Mouse (Mus musculus) urinary bladder, postnatal 14 days (tissue): ENCODE measurements around the gene Hdac11.
A peak's percentile ranks its signal among the peaks of the same experiment; 100 is the strongest.

Experiments used
- DNase-seq: peaks from one replicate; pipeline ENCODE4 v3.0.0; 2021; ENCODE audit warnings: low spot score

Hdac11 gene

DNA sequence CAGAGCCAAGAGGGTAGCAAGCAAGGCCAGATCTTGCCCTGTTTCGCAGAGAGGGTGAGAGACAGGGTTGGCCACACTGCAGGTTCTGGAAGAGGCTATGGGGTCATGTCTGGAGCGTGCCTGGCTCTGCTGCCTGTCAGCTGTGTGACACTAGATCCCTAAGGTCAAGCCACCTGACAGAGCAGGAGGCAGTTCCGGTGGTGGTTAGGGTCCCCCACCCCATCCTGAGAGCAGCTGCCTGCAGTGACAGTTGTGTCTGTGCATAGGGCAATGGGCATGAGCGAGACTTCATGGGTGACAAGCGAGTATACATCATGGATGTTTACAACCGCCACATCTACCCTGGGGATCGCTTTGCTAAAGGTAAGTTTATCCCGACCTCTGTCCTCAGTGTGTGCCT, 12.7 kb downstream of the Hdac11 start:
- no peak for DNase-seq

DNA sequence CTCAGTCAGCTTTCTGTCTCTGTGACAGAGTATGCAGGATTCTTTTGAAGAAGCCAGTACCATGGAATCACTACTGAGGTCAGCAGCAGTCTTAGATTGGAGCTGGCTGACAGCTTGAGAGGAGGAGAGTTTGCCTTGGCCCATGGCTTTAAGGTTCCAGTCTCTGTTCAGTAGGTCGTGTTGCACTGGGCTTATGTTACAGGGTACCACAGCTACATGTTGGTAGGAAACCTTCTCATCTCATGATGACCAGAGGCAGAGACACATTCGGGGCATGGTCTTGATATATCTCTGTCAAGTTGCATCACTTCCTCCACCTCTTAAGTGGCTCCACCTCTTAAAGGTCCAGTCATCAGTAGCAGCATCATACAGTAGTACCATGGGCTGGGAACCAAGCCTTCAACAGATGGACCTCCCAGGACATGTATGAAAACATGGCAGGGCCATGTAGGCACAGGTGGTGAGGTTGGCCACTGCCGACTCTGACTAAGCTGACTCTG, 15.0 kb downstream of the Hdac11 start:
- no peak for DNase-seq

DNA sequence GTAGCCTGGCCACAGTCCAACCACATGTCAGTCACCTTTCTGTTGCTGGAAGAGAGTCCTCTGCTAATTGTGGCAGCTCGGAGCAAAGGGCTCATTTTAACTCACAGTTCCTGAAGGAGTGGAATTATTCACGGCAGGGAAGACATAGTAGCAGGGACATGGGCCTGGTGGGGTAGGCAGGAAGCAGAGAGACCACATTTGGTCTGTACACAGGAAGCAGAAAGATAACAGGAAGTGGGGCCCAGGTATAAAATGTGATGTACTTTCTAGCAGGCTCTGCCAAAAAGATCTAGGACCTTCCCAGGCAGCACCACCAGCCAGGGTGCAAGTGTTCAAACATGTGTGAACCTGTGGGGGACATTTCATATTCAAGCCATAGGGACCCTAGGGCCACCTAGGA, 15.9 kb downstream of the Hdac11 start:
- DNase-seq = no peak

DNA sequence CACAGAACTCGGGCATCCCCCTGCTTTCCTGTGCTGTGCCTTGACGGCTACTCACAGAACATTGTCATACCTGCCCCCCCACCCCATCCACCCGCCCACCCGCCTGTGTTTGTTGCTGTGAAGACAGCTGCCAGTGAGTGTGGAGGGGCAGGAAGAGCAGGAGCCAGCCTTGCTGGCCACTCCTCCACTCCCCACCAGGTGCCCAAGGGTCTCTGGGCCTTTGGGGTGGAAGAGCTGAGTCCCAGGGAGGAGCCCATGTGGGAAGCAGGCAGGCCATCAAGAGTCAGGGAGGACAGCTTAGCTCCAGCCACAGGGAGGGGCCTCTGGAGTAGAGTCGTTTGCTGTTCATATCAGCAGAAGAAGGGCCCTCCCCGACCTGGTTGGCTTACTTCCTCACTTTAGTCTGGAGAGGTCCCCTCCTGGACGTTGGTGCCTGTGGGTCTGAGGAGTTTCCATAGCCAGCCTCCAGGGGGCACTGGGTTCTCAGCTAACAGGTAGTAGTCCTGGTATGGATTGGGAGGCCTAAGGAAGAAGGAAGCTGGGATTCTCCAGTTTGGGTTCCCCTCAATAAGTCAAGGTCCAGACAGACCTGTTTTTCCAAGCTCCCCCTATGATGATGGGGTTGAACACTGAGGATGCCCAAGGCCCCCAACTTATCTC, 16.9 kb downstream of the Hdac11 start:
- peak; percentile 62 for DNase-seq

DNA sequence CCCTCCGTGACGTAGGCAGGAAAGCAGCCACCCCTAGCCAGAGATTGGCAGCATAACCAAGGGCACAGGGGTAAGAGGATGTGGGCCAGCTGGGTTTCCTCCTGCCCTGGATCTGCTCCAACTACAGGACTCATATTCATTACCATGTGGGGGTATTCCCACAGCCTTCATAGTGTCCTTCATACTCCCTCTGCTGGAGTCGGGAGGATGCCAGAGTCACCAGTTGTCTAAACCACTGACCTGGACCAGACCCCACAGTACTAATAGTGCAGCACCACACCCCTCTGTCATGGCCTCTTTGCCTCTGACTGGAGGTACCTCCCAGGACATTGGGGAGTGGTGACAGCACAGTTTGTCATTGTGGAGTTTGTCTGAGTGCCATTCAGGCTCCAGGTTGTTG, 17.7 kb downstream of the Hdac11 start:
- DNase-seq = no peak

DNA sequence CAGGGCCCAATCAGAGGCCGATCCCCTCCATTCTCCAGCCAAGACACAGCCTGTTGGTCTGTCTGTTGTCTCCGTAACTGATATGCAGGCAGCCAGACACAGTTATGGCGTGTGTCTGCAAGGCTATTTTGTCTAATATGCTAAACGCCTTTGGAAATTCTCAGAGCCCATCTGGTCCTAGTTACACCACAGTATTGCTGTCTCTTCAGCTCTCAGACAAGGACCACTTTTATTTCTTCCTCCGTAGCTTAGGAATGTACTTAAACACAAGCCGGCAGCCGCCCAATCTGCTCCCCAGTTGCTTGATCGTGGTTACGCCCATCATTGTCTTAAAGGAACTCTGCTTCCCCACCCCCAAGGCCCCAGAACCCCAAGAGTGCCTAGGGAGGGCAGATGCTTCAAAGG, 24.3 kb downstream of the Hdac11 start:
- no peak for DNase-seq

DNA sequence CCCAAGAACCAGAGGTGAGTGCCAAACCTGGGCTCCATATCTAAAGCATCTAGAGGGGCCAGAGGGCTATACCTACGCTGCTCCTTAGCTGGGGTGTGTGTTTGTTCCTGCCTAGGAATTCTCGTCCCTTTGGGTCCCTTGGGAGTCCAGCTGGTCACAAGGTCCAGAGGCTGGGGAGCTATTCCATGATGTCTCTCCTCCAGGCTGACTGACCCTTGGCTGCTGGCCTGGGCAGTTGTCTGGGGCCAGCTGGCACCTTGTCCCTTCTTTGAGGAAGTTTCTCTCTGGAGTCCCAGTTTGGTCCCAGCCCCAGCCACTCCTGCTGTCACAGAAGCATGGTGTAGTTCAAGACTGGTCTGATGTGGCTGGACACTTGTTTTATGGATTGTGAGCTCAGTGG, 24.9 kb downstream of the Hdac11 start:
- DNase-seq = peak; percentile 61

DNA sequence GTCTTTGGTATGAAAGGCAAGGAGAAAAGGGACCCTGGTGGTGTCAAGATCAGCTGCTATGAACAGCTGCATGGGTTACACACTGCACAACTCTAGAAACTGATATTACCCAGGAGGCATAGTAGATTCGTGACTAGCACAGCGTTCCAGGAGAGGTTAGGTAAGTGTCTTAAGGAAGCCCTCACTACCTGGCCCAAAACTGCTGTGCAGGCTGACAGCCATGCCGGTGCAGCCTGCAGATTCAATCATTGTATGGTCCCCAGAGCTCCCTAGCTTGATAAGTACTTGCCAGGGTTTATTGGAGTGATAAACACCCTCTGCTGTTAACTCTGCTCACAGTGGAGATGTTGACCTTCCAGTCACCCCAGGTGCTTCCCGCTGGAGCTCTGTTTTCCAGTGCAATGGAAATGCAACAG, 25.6 kb downstream of the Hdac11 start:
- no peak for DNase-seq

DNA sequence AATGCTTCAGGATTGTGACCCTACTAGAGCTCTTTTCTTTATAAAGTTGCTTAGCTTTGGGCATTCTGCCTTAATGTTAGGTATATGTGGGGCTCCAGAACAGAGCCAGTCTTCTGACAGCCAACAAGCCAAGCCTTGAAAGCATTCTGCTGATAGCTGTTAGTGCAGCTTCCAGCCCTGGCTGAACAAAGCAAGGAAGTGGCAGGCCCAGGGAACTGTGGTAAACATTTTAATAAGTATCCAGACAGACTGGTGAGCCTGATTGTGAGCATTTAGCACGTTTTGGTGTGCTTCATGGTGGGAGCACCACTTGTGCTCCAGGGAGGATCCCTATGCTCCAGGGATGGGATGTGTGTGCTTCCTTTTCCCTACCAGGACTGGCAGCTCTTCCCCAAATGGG, 26.6 kb downstream of the Hdac11 start:
- DNase-seq = no peak

DNA sequence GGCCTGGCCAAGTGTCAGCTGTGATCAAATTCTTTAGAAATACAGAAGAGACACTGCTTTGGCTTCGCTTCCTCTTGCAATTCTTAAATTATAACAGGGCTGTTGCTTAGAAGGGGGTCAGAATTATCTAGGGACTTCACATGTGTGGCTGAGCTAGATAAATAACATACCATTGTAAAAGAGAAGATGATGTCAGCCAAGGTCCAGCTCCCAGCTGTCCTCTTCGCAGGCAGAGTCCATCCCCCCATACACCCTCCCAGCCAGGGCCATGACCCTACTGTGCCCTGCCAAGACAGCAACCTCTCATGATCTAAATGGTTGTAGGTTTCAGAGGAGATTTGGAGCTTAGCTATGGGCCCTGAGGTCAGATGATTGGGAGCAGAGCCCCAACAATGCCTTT, 27.5 kb downstream of the Hdac11 start:
- no peak for DNase-seq

DNA sequence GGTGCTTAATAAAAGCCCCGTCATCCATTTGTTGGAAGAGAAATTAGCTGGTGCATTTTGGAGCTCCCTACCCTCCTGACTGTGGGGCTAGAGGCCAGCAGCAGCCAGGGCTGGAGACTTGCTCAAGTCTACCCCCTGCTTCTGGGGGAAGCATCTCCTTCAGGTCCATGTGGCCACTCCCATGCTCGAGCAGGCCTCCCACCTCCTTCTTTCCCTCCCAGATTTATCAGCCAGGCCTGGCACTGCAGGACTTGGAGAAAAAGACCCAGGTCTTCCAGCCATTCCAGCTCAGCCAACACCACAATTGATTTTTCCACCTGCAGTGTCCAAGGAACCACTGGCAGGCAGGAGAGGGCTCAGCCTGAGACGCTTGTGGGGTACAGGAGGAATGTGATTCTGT, 28.3 kb downstream of the Hdac11 start:
- DNase-seq = no peak

DNA sequence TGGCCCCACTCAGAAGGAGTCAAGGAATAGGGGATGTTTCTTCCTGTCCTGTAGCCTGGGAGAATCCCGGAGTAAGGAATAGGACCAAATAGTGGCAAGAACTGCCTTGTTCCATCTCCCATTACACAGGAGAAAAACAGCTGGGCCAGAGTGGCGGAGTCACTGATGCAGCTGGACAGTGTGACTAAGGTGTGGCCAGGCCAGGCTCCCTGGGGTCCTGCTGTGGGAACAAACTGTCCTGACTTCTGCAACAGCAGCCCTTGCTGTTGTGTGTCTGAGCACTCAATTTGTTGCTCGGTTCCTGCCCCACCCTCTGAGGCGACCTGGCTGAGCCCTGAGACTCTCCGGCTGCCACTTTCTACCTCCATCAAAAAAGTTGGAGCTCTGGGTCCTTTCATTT, 29.0 kb downstream of the Hdac11 start:
- DNase-seq = no peak

DNA sequence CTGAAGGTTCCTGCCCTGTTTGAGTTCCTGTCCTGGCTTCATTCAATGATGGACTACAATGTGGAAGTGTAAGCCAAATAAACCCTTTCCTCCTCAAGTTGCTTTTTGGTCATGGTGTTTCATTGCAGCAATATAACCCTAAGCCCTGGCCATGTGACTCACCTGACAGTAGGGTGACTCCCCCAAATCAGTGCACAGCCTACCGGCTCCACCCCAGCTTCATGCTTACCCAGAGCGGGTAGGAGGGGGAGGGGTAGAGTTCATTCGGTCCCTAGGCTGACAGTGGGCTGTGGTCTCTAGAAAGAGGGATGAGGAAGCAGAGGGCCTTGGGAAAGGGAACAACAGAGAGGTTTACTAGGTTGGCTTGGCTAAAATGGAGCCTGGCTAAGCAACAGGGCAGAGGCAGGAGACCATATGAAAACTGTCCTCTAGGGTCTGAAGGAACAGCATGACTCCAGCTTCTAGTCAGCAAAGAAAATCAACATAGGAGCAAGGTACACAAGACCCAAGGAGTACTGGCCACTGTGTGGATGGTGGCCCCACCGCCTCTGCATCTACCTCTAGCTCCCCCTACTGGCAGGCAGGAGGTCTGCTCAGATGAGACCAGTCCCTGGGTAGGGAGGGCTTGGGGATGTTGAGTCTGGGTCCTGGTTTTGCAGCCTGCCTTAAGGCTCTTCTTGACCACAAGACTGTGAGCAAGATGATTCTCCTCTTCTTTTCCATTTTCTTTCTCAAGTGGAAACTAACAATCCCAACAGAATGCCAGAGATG, 29.9 kb downstream of the Hdac11 start:
- no peak for DNase-seq

DNA sequence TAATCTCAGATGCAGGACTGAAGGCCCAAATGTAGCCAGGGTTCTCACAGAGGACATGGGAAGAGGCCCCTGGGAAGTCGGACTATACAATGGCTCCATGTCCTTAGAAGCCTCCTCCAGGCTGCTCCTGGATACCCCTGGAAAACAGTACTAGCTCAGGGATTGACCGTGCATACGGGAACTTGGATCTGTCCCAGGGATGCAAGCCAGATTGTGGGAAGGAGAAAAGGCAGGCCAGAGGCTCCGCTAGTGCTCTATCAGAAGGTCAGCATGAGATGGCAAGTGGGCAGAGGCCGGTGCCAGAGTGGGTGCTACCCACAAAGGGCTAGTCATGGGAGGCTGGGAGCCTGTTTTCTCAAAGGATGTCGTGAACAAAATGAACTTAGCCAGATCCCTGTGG, 30.5 kb downstream of the Hdac11 start:
- DNase-seq = no peak

DNA sequence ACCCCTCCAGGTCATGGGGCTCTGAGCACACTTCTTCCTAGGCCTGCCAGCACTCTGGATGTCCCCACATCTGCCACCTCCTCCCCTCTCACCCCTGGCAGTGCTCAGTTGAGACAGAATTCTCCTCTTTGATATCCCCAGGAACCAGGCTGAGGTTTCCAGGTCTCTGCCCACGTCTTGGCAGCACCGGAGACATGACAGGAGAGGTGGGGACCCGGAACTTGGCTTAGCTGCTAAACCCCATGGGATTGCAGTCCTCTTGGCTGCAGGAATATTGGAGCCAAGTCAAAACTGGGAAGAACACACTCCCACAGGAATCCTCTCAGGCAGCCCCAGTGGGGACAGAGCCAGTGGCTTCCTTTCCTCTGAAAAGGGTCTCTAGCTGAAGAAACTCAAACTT, 31.4 kb downstream of the Hdac11 start:
- no peak for DNase-seq

DNA sequence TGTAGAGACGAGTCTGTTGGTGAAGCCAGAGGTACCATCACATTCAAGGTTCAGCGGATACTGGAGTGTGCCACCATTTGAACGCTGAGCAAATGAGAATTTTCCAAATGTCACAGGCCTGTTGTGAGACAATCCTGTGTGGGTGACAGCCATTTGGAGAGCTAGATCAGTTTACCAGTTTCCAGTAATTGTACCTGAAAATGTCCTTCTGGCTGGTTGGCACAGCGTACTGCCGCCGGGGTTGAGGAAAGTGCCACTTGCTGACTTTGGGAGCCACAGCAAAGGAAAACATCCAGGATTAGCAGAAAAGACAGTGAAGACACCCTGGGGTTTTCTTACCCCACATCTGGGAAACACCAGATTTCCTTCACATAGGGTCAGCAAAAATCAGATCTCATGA, 33.5 kb downstream of the Hdac11 start:
- no peak for DNase-seq

DNA sequence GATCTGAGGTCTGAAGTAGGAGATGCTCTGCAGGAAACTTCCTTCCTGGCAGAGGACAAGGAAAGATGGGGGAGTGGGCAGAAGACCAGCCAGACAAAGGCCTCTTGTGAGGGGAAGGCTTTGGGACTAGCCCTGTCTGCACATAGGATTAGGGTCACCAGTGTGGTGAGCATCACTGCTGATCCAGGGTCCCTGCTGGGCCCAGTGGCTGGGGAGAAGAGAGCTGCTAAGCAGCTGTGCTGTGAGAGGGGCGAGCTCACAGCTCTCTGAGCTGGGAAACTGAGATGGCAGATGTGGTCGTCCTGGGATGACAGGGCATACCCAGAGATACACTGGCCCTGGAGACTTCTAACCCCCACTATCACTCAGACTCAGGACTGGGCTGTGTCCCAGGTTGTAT, 35.0 kb downstream of the Hdac11 start:
- DNase-seq = no peak

DNA sequence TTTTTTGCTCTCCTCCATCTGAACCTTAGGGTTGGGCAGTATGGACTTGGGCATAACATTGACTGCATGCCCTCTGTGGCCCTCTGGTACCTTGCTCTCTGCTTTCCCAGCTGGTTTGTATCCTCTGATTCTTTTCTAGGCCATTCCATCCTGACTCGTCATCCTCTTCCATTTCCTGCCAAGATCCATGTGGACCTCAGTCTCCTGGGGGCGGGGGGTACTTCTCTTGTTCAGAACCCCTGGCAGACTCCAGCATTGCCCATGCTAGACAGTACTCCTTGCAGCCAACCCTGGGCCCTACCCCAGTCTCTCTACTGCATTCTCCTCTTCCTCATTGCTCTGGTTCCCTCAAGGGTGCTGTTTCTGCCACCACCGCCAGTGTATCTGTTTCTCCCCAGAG, 36.0 kb downstream of the Hdac11 start:
- DNase-seq = no peak

DNA sequence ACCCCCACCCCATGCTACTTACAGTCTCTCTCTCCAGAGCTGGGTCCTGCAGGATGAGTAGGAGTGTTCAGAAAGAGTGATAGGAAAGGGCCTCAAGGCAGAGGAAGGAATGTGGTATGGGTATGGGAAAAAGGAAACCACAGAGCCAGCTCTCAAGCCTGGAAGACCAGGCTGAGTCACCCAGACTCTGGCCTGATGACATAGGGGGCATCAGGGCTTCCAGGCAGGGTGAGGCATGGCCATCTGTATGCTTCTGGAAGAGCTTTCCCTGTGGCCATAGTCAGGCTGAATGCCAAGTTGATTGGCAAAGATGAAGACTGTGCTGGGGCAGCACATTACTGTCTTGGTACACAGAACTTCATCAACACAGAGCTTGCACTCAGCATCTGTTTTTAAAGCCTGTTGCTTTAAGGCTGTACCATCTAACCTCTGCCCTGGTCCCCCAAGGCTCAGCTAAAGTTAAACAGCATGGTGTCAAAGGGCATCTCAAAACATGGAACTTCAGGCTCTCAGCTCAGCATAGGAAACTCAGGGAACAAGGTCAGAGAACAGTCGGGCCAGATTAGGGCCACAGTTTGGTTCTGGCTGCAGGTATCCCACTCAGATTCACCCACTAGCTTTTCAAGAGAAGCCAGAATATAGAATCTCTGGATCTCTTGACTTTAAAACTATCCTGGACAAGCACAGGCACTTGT, 36.5 kb downstream of the Hdac11 start:
- no peak for DNase-seq

DNA sequence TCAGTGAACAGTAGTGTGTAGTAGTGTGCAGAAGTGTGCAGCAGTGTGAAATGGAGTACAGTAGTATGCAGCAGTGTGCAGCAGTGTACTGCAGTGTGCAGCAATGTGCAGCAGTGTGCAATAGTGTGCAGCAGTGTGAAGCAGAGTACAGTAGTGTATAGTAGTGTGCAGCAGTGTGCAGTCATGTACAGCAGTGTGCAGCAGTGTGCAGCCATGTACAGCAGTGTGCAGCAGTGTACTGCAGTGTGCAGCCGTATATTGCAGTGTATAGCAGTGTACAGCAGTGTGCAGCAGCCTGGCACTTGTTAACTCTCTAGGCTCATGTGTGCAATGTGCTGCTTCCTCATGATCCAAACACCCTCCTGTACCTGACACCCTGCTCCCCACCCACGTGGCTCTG, 42.0 kb downstream of the Hdac11 start:
- DNase-seq = no peak

DNA sequence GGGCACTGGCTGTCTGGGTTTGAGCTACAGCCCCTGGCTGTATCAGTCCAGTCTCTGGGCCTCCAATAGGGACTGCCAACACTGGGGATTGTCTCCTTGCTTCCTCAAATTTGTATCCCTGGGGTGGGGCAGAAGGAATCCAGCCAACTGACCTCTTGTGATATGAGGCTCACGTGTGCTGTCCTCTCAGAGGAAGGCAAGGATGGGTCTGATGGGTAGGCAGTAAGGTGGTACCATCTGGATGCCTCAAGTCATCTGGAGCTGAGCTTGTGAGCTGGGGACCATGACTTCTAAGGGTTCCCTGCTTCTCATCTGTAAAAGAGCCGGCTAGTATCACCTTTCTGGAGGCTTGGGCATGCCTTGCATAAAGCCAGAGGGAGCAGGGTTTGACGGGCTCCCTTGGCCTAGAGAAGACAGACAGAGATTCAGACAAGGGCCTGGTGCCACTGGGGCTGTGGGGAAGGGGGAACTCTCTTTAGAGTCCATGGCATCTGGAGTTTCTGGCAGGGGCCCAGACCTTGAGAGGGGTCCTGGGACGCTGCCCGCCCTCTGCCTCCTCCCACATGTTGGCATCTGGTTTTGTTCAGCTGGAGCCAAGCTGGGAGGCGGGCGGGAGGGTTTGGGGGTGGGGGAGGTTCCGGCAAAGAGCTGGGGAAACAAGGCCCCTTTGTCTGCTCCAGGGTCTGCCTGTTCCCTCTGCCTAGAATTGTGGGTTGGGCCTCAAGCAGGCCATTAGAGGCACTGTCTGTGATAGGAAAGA, 44.1 kb downstream of the Hdac11 start:
- DNase-seq = no peak

DNA sequence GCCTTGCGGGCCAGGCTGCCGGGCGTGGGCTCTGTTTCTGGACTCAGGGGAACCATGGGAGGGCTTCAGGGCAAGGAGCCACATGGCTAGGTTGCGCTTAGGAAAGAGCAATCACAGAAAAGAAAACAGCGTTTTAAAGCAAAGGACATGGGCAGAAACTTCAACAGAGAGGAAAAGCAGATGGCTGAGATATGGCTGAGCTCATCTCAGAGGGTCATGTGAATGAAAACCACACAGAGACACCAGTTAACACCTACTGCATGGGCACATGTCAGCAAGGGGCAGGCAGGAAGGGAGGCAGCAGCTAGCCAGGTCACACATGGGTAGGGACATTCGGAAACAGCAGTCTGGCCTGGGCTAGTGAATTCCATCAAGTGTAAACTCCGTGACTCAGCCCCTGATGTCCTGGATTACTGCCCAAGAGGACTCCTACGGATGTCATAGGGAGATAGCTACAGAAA, 45.4 kb downstream of the Hdac11 start:
- DNase-seq = peak; percentile 41
